Mouse (Mus musculus) intestine, embryonic 14.5 days (tissue): ENCODE measurements around the gene Olfr33. TPM values are rescaled to one million over a fixed set of nuclear protein-coding genes. Genes with fewer than 3 reads are reported as not detected.

Source experiments
- ATAC-seq: fragments of 200-750 bp; cut with Nextera tagmentation; replicated peaks from 2 replicates; pipeline ENCODE4 v1.8.0; 2017; ENCODE audit warnings: low read depth, moderate number of reproducible peaks, moderate TSS enrichment, moderate library complexity; ENCODE audit not compliant: low FRiP score, low TSS enrichment
- DNase-seq: peaks from one replicate; pipeline ENCODE4 v3.0.0-alpha.2; 2018; ENCODE audit warnings: low spot score
- H3K27ac ChIP-seq: fragments of 300-500 bp; sonication (generic); 2 replicates; pipeline ENCODE4 v1.5.1; 2014; ENCODE audit warnings: low read depth, mild to moderate bottlenecking, control low read depth
- H3K27me3 ChIP-seq: fragments of 300-500 bp; sonication (generic); replicated peaks from 2 replicates; pipeline ENCODE4 v1.6.1; 2014; ENCODE audit warnings: low read length, control low read depth; ENCODE audit not compliant: control insufficient read depth, insufficient read depth
- H3K36me3 ChIP-seq: fragments of 300-500 bp; sonication (generic); 2 replicates; pipeline ENCODE4 v1.6.1; 2014; ENCODE audit warnings: low read length, control low read depth; ENCODE audit not compliant: control insufficient read depth, insufficient read depth
- H3K4me1 ChIP-seq: fragments of 300-500 bp; sonication (generic); replicated peaks from 2 replicates; pipeline ENCODE4 v1.6.1; 2014; ENCODE audit warnings: low read length, control low read depth, mixed read lengths; ENCODE audit not compliant: control insufficient read depth, insufficient read depth
- H3K4me2 ChIP-seq: fragments of 300-500 bp; sonication (generic); 2 replicates; pipeline ENCODE4 v1.6.1; 2014; ENCODE audit warnings: low read length
- H3K4me3 ChIP-seq: fragments of 300-500 bp; sonication (generic); 2 replicates; pipeline ENCODE4 v1.5.1; 2014; ENCODE audit warnings: low read depth, low read length, control low read depth, mixed read lengths
- H3K9ac ChIP-seq: fragments of 300-500 bp; sonication (generic); 2 replicates; pipeline ENCODE4 v1.6.1; 2014; ENCODE audit warnings: mild to moderate bottlenecking, low read length
- H3K9me3 ChIP-seq: fragments of 300-500 bp; sonication (generic); 2 replicates; pipeline ENCODE4 v1.6.1; 2016; ENCODE audit warnings: low read length, control low read depth; ENCODE audit not compliant: control insufficient read depth
- WGBS: fragments of 180-500 bp; shearing (Covaris S2); extraction: QIAGEN DNeasy Blood & Tissue Kit; methylation state at CpG from one replicate; pipeline ENCODE4 v1.1.7; 2014; 5-methylcytosine and 5-hydroxymethylcytosine counted together
- polyA plus RNA-seq: library from polyadenylated mRNA; unstranded; fragments of >200 nt; fragmentation: Nextera tagmentation; extraction: Ambion mirVana; gene quantifications from 2 replicates; pipeline ENCODE4 v1.2.1, GENCODE M21; 2014

Olfr33 gene
- polyA plus RNA-seq, 1 experiment from 2014 or later: not detected

GRCm38 (mm10) chr7:102686944-102687501 lies 31.8 kb downstream of the Olfr33 start, which contains the start of gene Trim68:
Gene Trim68, minus strand, starts transcription at chr7:102687327.
- H3K9me3 ChIP-seq: no peaks in the 10 kb centered on the region
- H3K4me3 ChIP-seq: peak within 1 kb of the TSS; percentile 51
- H3K36me3 ChIP-seq: no peaks in the 10 kb centered on the region
- H3K4me1 ChIP-seq: peaks cover 3% of the 10 kb centered on the region; the same call in 1 of the 2 replicates
- peak; percentile 99 for ATAC-seq
- WGBS: under 1% methylated on average over 40 of the region's 40 CpGs
- DNase-seq: peak; percentile 90
- peak within 1 kb of the TSS; percentile 62 for H3K4me2 ChIP-seq
- H3K27ac ChIP-seq: peak within 1 kb of the TSS; percentile 69
- H3K9ac ChIP-seq: peak within 1 kb of the TSS; percentile 58
- no peaks in the 10 kb centered on the region for H3K27me3 ChIP-seq

DNA sequence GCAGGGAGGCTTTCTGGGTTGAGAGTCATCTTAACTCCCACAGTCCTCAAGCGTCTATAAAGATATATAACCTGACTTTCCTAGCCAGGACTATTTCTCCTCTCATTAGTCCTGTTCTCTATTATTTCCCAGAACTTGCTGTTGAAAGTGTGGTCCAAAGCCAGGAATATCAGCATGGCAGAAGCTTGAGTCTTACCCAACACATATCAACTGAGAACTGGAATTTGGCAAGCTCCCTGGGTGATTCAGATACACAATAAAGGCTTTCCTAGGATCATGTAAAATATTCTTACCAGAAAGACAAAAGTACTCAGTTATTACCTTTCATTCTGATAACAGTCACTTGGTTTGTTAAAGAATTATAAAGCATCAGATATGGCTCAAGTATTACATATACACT lies 37.0 kb downstream of the Olfr33 start:
- Histone ChIP-seq H3K27ac (no peak overlapping the region), H3K4me1 (peaks cover 3% of the 10 kb centered on the region; the same call in 1 of the 2 replicates), H3K9ac (no peak overlapping the region), H3K27me3 (no peaks in the 10 kb centered on the region), H3K9me3 (no peaks in the 10 kb centered on the region), H3K36me3 (peaks cover 5% of the 10 kb centered on the region; the same call in 1 of the 2 replicates), H3K4me2 (no peak overlapping the region), H3K4me3 (no peak overlapping the region)
- DNase-seq (no peak), ATAC-seq (no peak)
- WGBS: 81% methylated on average over 1 of the region's 1 CpGs

- no peaks in the 10 kb centered on the region for H3K9me3 ChIP-seq
- DNase-seq (no peak), ATAC-seq (no peak)
- H3K4me3 ChIP-seq: no peak overlapping the region
- 81% methylated on average over 2 of the region's 2 CpGs for WGBS
- no peak overlapping the region for H3K27ac ChIP-seq
- H3K27me3 ChIP-seq: no peaks in the 10 kb centered on the region
- H3K9ac ChIP-seq: no peak overlapping the region
- H3K36me3 ChIP-seq: peaks cover 5% of the 10 kb centered on the region; the same call in 1 of the 2 replicates
- H3K4me1 ChIP-seq: no peaks in the 10 kb centered on the region
- no peak overlapping the region for H3K4me2 ChIP-seq
Observed at GRCm38 (mm10) chr7:102676225-102676624, 42.6 kb downstream of the Olfr33 start.

- Histone ChIP-seq H3K27ac (no peak overlapping the region), H3K9me3 (no peaks in the 10 kb centered on the region), H3K27me3 (no peaks in the 10 kb centered on the region), H3K4me2 (no peak overlapping the region), H3K4me3 (no peak overlapping the region), H3K9ac (no peak overlapping the region), H3K36me3 (no peaks in the 10 kb centered on the region), H3K4me1 (no peaks in the 10 kb centered on the region)
- DNase-seq (no peak), ATAC-seq (no peak)
- WGBS: 40% methylated on average over 2 of the region's 2 CpGs
Observed at GRCm38 (mm10) chr7:102665378-102665777, 53.5 kb downstream of the Olfr33 start.

- DNase-seq: no peak
Observed at GRCm38 (mm10) chr7:102664599-102664998, 54.3 kb downstream of the Olfr33 start, which contains the start of gene Olfr556. Gene Olfr556, plus strand, starts transcription at chr7:102664899.

More at GRCm38 (mm10) chr7:102664599-102664998, 54.3 kb downstream of the Olfr33 start, which contains the start of gene Olfr556:
- H3K4me3 ChIP-seq: no peak within 1 kb of the TSS
- no peak for ATAC-seq
- no peak within 1 kb of the TSS for H3K9ac ChIP-seq
- H3K36me3 ChIP-seq: no peaks in the 10 kb centered on the region
- no peaks in the 10 kb centered on the region for H3K4me1 ChIP-seq
- H3K4me2 ChIP-seq: no peak within 1 kb of the TSS
- no peaks in the 10 kb centered on the region for H3K9me3 ChIP-seq
- no peaks in the 10 kb centered on the region for H3K27me3 ChIP-seq
- H3K27ac ChIP-seq: no peak within 1 kb of the TSS
- 31% methylated on average over 3 of the region's 3 CpGs for WGBS

Other genes starting within 250 kb of the Olfr33 start
- gene Olfr543, start 237.4 kb downstream of the Olfr33 start, polyA plus RNA-seq: 0.77 and 0.96 TPM in 2 replicates
- 0.12 TPM in 1 of 2 replicates, not detected in the other for gene Olfr544, start 230.8 kb downstream of the Olfr33 start, polyA plus RNA-seq
- 0.05 TPM in 1 of 2 replicates, not detected in the other for gene Olfr545, start 219.5 kb downstream of the Olfr33 start, polyA plus RNA-seq
- gene Olfr547, start 184.3 kb downstream of the Olfr33 start, polyA plus RNA-seq: not detected in 2 replicates
- gene Olfr548-ps1, start 178.2 kb downstream of the Olfr33 start, polyA plus RNA-seq: not detected in 2 replicates
- not detected in 2 replicates for gene Olfr549, start 169.2 kb downstream of the Olfr33 start, polyA plus RNA-seq
- 0.81 and 1.2 TPM in 2 replicates for gene Trim21, start 153.6 kb downstream of the Olfr33 start, polyA plus RNA-seq
- gene Olfr550, start 147.6 kb downstream of the Olfr33 start, polyA plus RNA-seq: not detected in 2 replicates
- gene Olfr551, start 127.2 kb downstream of the Olfr33 start, polyA plus RNA-seq: not detected in 2 replicates
- gene Olfr552, start 121.3 kb downstream of the Olfr33 start, polyA plus RNA-seq: not detected in 2 replicates
- gene Olfr553, start 100.9 kb downstream of the Olfr33 start, polyA plus RNA-seq: not detected in 2 replicates
- gene Olfr554, start 80.6 kb downstream of the Olfr33 start, polyA plus RNA-seq: not detected in 2 replicates
- gene Olfr555, start 60.2 kb downstream of the Olfr33 start, polyA plus RNA-seq: not detected in 2 replicates
- gene Olfr556, start 54.2 kb downstream of the Olfr33 start, polyA plus RNA-seq: not detected in 2 replicates
- gene Trim68, start 31.7 kb downstream of the Olfr33 start, polyA plus RNA-seq: 13.5 and 14.2 TPM in 2 replicates
- not detected in 2 replicates for gene Olfr557, start 23.2 kb downstream of the Olfr33 start, polyA plus RNA-seq
- 0.11 TPM in 1 of 2 replicates, not detected in the other for gene Olfr558, start 16.9 kb downstream of the Olfr33 start, polyA plus RNA-seq
- not detected in 2 replicates for gene Olfr559, start 8.4 kb upstream of the Olfr33 start, polyA plus RNA-seq
- gene Olfr560, start 40.3 kb upstream of the Olfr33 start, polyA plus RNA-seq: 0.15 TPM in 1 of 2 replicates, not detected in the other
- gene Olfr78, start 40.4 kb upstream of the Olfr33 start, polyA plus RNA-seq: 0.31 and 0.39 TPM in 2 replicates
- not detected in 2 replicates for gene Olfr561, start 52.2 kb upstream of the Olfr33 start, polyA plus RNA-seq
- not detected in 2 replicates for gene Olfr564, start 84.4 kb upstream of the Olfr33 start, polyA plus RNA-seq
- not detected in 2 replicates for gene Olfr566, start 139.7 kb upstream of the Olfr33 start, polyA plus RNA-seq
- gene Olfr568, start 158.1 kb upstream of the Olfr33 start, polyA plus RNA-seq: not detected in 2 replicates
- not detected in 2 replicates for gene Olfr569, start 171.8 kb upstream of the Olfr33 start, polyA plus RNA-seq
- not detected in 2 replicates for gene Olfr570, start 175.5 kb upstream of the Olfr33 start, polyA plus RNA-seq
- gene Olfr571, start 198.5 kb upstream of the Olfr33 start, polyA plus RNA-seq: not detected in 2 replicates
- not detected in 2 replicates for gene Olfr572, start 205.3 kb upstream of the Olfr33 start, polyA plus RNA-seq
- gene Olfr573-ps1, start 223.5 kb upstream of the Olfr33 start, polyA plus RNA-seq: not detected in 2 replicates
- not detected in 2 replicates for gene Olfr574, start 229.4 kb upstream of the Olfr33 start, polyA plus RNA-seq
- not detected in 2 replicates for gene Olfr575, start 239.7 kb upstream of the Olfr33 start, polyA plus RNA-seq
- gene Olfr576, start 243.6 kb upstream of the Olfr33 start, polyA plus RNA-seq: not detected in 2 replicates